Mouse (Mus musculus): Measurements from ENCODE around the gene Kmt5b.

- no peak for TF ChIP-seq GATA1 (IDR thresholded peaks at IDR 0.05; ENCODE audit: borderline replicate concordance, low read length)
- no peak for TF ChIP-seq FLI1 (IDR thresholded peaks at IDR 0.05; ENCODE audit: low read length)
These were observed 75.3 kb downstream of the Kmt5b start for GRCm38 (mm10) chr19:3842359-3843148.
